Mouse (Mus musculus) stomach, postnatal 0 days (tissue): ENCODE measurements around the gene Ciao2a.

ENCODE experiments used
- CTCF ChIP-seq: IDR thresholded peaks from 2 replicates; pipeline ENCODE4 v1.5.1; 2016; ENCODE audit warnings: antibody characterized with exemption, low read depth, mild to moderate bottlenecking, moderate library complexity
- EP300 ChIP-seq: optimal IDR thresholded peaks from 2 replicates; pipeline ENCODE3; 2016; ENCODE audit warnings: antibody characterized with exemption

DNA sequence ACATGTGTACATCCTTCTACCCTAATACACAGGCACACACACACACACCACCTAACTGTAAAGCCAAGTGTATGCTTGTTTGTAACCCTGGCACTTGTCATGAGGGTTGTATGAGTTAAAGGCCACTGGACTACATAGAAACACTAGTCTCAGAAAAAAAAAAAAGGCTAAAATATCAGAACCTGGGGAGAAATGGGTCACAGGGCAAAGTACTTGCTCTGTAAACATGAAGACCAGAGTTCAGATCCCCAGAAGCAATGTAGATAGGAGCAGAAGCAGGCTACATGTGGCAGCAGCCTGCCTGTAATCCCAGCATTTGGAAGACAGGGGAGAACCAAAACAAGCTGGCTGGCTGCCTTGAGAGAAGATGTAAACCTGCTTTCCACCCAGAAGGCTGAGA lies 19.7 kb downstream of the Ciao2a start:
- no peak for TF ChIP-seq CTCF
- no peak for TF ChIP-seq EP300
